Mouse (Mus musculus) layer of hippocampus, postnatal 25 days (tissue): ENCODE measurements at regions not wholly inside any gene's neighbourhood (a gene's known extent, or its start where the extent isn't known, plus 50 kb on each side); places are given as distances from the start of the nearest gene placed in this dataset.
A peak's percentile ranks its signal among the peaks of the same experiment; 100 is the strongest.
"Not testable (repeated sequence)": the region's sequence is repeated elsewhere in the genome, so short reads cannot be mapped to it uniquely, and the experiment has no call there.

Experiments used
- DNase-seq, 2 experiments: peaks; one replicate each; pipeline ENCODE4 v3.0.0; 2022; ENCODE audit warnings: mixed read lengths in 2 of 2, low spot score in 1 of 2; ENCODE audit errors: extremely low spot score in 1 of 2

- DNase-seq, result peak; percentile 59 to 60
These were observed 101.7 kb upstream of the Ipo5 start for GRCm38 (mm10) chr14:120809321-120809720.

GRCm38 (mm10) chr14:120813938-120814337 is 97.1 kb upstream of the Ipo5 start:
- no peak for DNase-seq

GRCm38 (mm10) chr14:120815126-120815525 is 95.9 kb upstream of the Ipo5 start:
- DNase-seq, result not testable (repeated sequence)

GRCm38 (mm10) chr14:120816529-120816928 is 94.5 kb upstream of the Ipo5 start:
- no peak for DNase-seq

- DNase-seq, result no peak
These were observed 84.8 kb upstream of the Ipo5 start for GRCm38 (mm10) chr14:120826187-120826586.

- DNase-seq, result not testable (repeated sequence)
These were observed 80.6 kb upstream of the Ipo5 start for GRCm38 (mm10) chr14:120830389-120830835.

- no peak for DNase-seq
These were observed 79.6 kb upstream of the Ipo5 start for GRCm38 (mm10) chr14:120831397-120831796.

GRCm38 (mm10) chr14:120831847-120832613 is 79.0 kb upstream of the Ipo5 start:
- peak; percentile 80 to 94 for DNase-seq

- no peak for DNase-seq
These were observed 76.2 kb upstream of the Ipo5 start for GRCm38 (mm10) chr14:120834821-120835220.

- DNase-seq, result no peak
These were observed 75.3 kb upstream of the Ipo5 start for GRCm38 (mm10) chr14:120835758-120836157.

- no peak for DNase-seq
These were observed 74.3 kb upstream of the Ipo5 start for GRCm38 (mm10) chr14:120836535-120837316.

GRCm38 (mm10) chr14:120840900-120841299 is 70.1 kb upstream of the Ipo5 start:
- DNase-seq, result no peak

- DNase-seq, result no peak
These were observed 69.7 kb upstream of the Ipo5 start for GRCm38 (mm10) chr14:120841311-120841710.

GRCm38 (mm10) chr14:120845172-120845571 is 65.9 kb upstream of the Ipo5 start:
- DNase-seq, result no peak

GRCm38 (mm10) chr14:120846073-120846850 is 64.8 kb upstream of the Ipo5 start:
- no peak for DNase-seq

- no peak for DNase-seq
These were observed 64.0 kb upstream of the Ipo5 start for GRCm38 (mm10) chr14:120847006-120847405.

- DNase-seq, result no peak
These were observed 62.7 kb upstream of the Ipo5 start for GRCm38 (mm10) chr14:120848083-120848951.

- no peak for DNase-seq
These were observed 61.9 kb upstream of the Ipo5 start for GRCm38 (mm10) chr14:120849159-120849558.

GRCm38 (mm10) chr14:120853643-120854042 is 57.4 kb upstream of the Ipo5 start:
- DNase-seq, result no peak

- no peak for DNase-seq
These were observed 56.5 kb upstream of the Ipo5 start for GRCm38 (mm10) chr14:120854559-120854958.
